Mouse (Mus musculus): ENCODE results near the gene Ndufa7.

- TF ChIP-seq CTCF (IDR thresholded peaks at IDR 0.05; ENCODE audit: extremely low read depth, insufficient read depth, low read length) (no peak), POLR2A (IDR thresholded peaks at IDR 0.05; ENCODE audit: extremely low read depth, insufficient read depth, low read length) (no peak)
Measured at GRCm38 (mm10) chr17:33811142-33811516, 13.2 kb upstream of the Ndufa7 start.

All from cortical plate, adult 2 months (tissue).